Mouse (Mus musculus): ENCODE data around the gene Pax5. TPM values are rescaled to one million over a fixed set of nuclear protein-coding genes. Genes with fewer than 3 reads are reported as not detected.

Pax5 gene
- polyA plus RNA-seq, 1 experiment from 2014 or later = 1.5 TPM

- H3K9me3 ChIP-seq (ENCODE audit: control insufficient read depth, low read length) = no peaks in the 10 kb centered on the region
- H3K4me2 ChIP-seq (ENCODE audit: low read depth, low read length) = no peak overlapping the region
- ATAC-seq (ENCODE audit: low read depth) = 0 out of 2 replicates have a peak, but pooled peaks have one; percentile 49
- 24% methylated on average over 8 of the region's 8 CpGs for WGBS
- H3K9ac ChIP-seq (replicated peaks; ENCODE audit: low read depth, low read length) = no peak overlapping the region
- 0 out of 2 replicates have a peak, but pooled peaks cover 8% of the 10 kb centered on the region for H3K4me1 ChIP-seq (ENCODE audit: control insufficient read depth, insufficient read depth, low read length)
- no peaks in the 10 kb centered on the region for H3K27me3 ChIP-seq (ENCODE audit: control insufficient read depth, insufficient read depth, low read length)
- H3K27ac ChIP-seq (ENCODE audit: low read depth, low read length) = 0 out of 2 replicates have a peak overlapping the region, but pooled peaks have one; percentile 34
- H3K36me3 ChIP-seq (ENCODE audit: control insufficient read depth, insufficient read depth, low read length) = no peaks in the 10 kb centered on the region
- no peak overlapping the region for H3K4me3 ChIP-seq (ENCODE audit: low read depth, low read length)
Observed at GRCm38 (mm10) chr4:44488702-44489101, 221.6 kb downstream of the Pax5 start.

GRCm38 (mm10) chr4:44488219-44488618, 222.1 kb downstream of the Pax5 start:
- no peak overlapping the region for H3K4me2 ChIP-seq (ENCODE audit: low read depth, low read length)
- H3K36me3 ChIP-seq (ENCODE audit: control insufficient read depth, insufficient read depth, low read length) = no peaks in the 10 kb centered on the region
- WGBS = 49% methylated on average over 8 of the region's 8 CpGs
- ATAC-seq (ENCODE audit: low read depth) = no peak
- 0 out of 2 replicates have a peak overlapping the region, but pooled peaks have one; percentile 34 for H3K27ac ChIP-seq (ENCODE audit: low read depth, low read length)
- H3K9ac ChIP-seq (replicated peaks; ENCODE audit: low read depth, low read length) = no peak overlapping the region
- H3K9me3 ChIP-seq (ENCODE audit: control insufficient read depth, low read length) = no peaks in the 10 kb centered on the region
- H3K4me3 ChIP-seq (ENCODE audit: low read depth, low read length) = no peak overlapping the region
- H3K4me1 ChIP-seq (ENCODE audit: control insufficient read depth, insufficient read depth, low read length) = 0 out of 2 replicates have a peak, but pooled peaks cover 8% of the 10 kb centered on the region
- H3K27me3 ChIP-seq (ENCODE audit: control insufficient read depth, insufficient read depth, low read length) = no peaks in the 10 kb centered on the region

- 91% methylated on average over 9 of the region's 9 CpGs for WGBS
- ATAC-seq (ENCODE audit: low read depth) = no peak
- H3K4me2 ChIP-seq (ENCODE audit: low read depth, low read length) = no peak overlapping the region
Observed at GRCm38 (mm10) chr4:44482851-44483250, 227.4 kb downstream of the Pax5 start.

GRCm38 (mm10) chr4:44479755-44480154, 230.5 kb downstream of the Pax5 start:
- Histone ChIP-seq H3K27me3 (ENCODE audit: control insufficient read depth, insufficient read depth, low read length) (no peaks in the 10 kb centered on the region), H3K4me2 (ENCODE audit: low read depth, low read length) (no peak overlapping the region), H3K36me3 (ENCODE audit: control insufficient read depth, insufficient read depth, low read length) (no peaks in the 10 kb centered on the region), H3K9me3 (ENCODE audit: control insufficient read depth, low read length) (no peaks in the 10 kb centered on the region), H3K4me1 (ENCODE audit: control insufficient read depth, insufficient read depth, low read length) (no peaks in the 10 kb centered on the region), H3K9ac (replicated peaks; ENCODE audit: low read depth, low read length) (no peak overlapping the region), H3K4me3 (ENCODE audit: low read depth, low read length) (no peak overlapping the region), H3K27ac (ENCODE audit: low read depth, low read length) (no peak overlapping the region)
- ATAC-seq (ENCODE audit: low read depth) = no peak
- WGBS = 100% methylated on average over 1 of the region's 1 CpGs

More at GRCm38 (mm10) chr4:44482851-44483250, 227.4 kb downstream of the Pax5 start:
- no peaks in the 10 kb centered on the region for H3K9me3 ChIP-seq (ENCODE audit: control insufficient read depth, low read length)
- no peaks in the 10 kb centered on the region for H3K36me3 ChIP-seq (ENCODE audit: control insufficient read depth, insufficient read depth, low read length)
- H3K27me3 ChIP-seq (ENCODE audit: control insufficient read depth, insufficient read depth, low read length) = no peaks in the 10 kb centered on the region
- no peaks in the 10 kb centered on the region for H3K4me1 ChIP-seq (ENCODE audit: control insufficient read depth, insufficient read depth, low read length)
- H3K9ac ChIP-seq (replicated peaks; ENCODE audit: low read depth, low read length) = no peak overlapping the region
- no peak overlapping the region for H3K27ac ChIP-seq (ENCODE audit: low read depth, low read length)
- no peak overlapping the region for H3K4me3 ChIP-seq (ENCODE audit: low read depth, low read length)

Small RNA genes lying within 50 kb of the gene (microRNA-seq; reads per million reads assigned to microRNA genes)
- gene Mir5120 = not detected

Other genes with a start within 250 kb of the Pax5 start
- 39.5 and 53.6 TPM in 2 replicates for gene Zcchc7, start 45.4 kb upstream of the Pax5 start, polyA plus RNA-seq (2014; fragmentation: Nextera tagmentation; extraction: Ambion mirVana)